Mouse (Mus musculus) frontal cortex, adult 2 months (tissue): ENCODE results near the gene H1foo. TPM values are rescaled to one million over a fixed set of nuclear protein-coding genes. Genes with fewer than 3 reads are reported as not detected.

Experiments
- DNase-seq, 2 experiments: peaks; one replicate each; pipeline ENCODE4 v3.0.0; 2022; ENCODE audit warnings: low spot score in 1 of 2; ENCODE audit errors: extremely low spot score in 1 of 2
- polyA plus RNA-seq: library from polyadenylated mRNA; depleted of rRNA; stranded (reverse); fragments of >200 nt; gene quantifications from 2 replicates; pipeline ENCODE4 v1.2.3, GENCODE M21; 2012

The H1foo gene
- polyA plus RNA-seq, 1 experiment = not detected

- no peak for DNase-seq
Measured at GRCm38 (mm10) chr6:115926416-115926815, 18.3 kb upstream of the H1foo start.

DNA sequence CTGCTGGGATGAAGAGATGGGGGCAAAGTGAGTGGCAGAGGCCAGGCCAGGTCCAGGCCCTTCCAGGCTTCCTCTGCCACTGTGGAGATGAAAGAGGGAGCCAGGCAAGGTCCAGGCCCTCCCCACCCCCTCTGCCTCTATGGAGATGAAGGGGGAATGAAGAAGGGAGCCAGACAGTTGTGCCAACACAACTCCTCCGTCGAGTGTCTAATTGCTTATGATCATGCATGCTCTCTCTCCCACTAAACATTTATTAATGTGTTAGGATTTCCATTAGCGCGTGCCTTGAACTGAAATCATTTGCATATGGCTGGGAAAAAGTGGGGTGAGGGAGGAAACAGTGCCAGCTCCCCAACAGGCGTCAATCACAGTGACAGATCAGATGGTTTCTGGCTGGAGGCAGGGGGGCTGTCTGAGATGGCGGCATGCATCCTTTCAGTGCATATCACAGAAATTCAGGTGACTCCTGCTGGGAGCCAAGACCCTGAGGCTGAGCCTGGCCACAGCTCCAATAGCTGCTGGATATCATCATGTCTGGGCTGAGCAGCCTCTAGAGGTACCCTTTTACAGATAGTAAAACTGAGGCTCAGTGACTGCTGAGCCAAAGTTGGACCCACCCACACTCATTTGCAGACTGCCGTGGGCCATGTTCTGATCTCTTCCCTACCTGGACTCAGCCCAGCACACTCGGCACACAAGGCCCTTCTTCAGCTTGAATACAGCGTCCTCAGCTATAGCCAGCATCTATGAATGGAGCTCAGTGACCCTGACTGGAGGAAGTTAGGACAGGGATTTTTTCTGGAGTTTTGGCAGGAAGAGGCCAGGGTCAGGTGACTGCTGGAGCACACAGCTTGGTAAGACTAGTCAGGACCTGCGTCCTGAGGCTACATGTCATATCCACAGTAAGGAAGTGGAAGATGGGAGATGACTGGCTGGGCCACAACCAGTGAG, 17.2 kb upstream of the H1foo start:
- no peak for DNase-seq

- DNase-seq = no peak
Measured at GRCm38 (mm10) chr6:115930018-115930417, 14.7 kb upstream of the H1foo start.

DNA sequence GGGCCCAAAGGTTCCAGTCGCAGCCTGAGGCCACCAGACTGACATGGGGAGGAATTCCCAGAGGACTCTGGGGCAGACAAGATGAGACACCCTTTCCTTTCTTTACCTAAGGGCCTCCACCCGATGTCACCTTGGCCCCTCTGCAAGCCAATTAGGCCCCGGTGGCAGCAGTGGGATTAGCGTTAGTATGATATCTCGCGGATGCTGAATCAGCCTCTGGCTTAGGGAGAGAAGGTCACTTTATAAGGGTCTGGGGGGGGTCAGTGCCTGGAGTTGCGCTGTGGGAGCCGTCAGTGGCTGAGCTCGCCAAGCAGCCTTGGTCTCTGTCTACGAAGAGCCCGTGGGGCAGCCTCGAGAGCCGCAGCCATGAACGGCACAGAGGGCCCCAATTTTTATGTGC, 13.1 kb upstream of the H1foo start, which contains the start of gene Rho:
Rho (plus strand) TSS at position 110 of the 400 bp plus-strand sequence.
- no peak for DNase-seq

- DNase-seq = no peak
Measured at GRCm38 (mm10) chr6:115932391-115932790, 12.3 kb upstream of the H1foo start.

- no peak for DNase-seq
Measured at GRCm38 (mm10) chr6:115935544-115935943, 9.2 kb upstream of the H1foo start.

GRCm38 (mm10) chr6:115938011-115938410, 6.7 kb upstream of the H1foo start:
- no peak for DNase-seq

- DNase-seq = no peak
Measured at GRCm38 (mm10) chr6:115938798-115939197, 5.9 kb upstream of the H1foo start.

DNA sequence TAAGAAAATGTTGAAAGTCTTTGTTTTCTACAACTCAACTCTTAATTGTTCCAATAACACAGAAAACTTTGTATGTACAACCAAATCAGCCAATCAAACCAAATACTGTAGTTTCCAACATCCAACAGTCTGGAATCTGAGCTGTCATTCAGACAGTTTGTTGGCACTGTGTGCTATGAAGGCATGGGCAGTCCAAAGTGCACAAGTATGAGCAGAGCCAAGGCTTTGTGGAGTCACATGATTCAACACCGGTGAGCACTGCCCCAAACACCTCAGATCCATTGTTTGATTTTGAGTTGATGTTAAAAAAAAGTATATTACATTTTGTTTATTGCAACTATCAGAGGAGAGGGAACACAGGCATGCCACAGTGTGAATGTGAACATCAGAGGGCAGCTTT, 4.1 kb upstream of the H1foo start:
- DNase-seq = no peak

DNA sequence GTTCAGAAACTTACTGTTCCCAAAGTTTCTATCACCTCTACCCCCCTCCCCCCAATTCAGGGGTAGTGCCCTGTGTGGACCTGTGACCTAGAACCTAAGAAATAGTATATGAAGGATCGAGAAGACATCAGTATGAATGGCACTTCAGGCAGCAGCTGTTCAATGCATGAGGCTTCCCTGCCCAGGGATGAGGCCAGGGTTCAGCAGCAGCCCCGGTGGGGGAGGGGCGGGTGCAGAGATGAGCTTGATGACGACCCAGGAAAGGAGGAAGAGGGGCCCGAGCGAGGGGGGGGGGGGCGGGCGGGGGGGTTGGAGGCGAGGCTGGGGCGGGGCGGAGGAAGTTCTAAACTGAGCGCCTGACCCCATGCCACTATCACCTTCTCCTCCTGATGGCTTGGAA, 3.6 kb upstream of the H1foo start:
- DNase-seq = no peak

DNA sequence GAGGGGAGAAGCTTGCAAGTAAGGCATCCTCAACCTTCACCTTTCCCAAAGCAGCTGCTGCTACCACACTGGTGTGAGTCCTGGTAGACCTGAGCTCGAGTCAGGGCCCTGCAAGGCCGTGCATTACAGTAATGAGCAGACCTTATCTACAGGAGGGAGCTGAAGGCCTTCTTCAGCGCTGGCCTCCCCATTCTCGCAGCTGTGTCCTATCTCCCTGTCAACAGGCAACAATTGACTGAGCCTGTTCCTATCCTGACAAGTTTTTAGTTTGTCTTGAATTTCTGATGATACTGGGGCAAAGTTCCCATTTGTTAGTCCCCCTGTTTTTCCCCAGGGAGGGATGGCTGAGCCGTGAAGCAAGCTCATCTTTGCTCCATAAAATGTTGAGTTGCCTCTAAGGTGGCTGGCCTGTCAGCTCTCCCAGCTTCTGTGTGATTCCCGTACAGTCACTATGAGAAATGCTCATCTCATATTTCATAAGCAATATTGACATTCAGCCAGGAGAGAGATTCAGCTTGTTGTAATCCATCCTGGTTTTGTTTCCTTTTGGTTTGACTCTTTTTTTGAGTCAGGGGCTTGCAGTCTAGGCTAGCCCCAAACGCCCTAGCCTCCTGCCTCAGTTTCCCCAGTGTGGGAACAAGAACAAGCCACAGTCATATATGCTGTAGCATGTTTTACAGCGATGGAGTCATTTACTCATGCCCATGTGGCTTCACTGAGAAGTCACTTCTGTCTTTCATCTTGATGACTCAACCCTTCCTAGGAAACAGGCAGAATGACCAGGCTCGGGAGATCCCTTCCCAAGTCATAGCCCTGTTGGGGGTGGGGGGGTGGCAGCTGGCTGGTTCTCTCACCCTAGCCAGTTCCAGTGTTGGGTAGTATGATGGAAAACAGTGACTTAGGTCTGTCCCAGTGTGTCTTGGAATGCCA, 975 bp upstream of the H1foo start:
- no peak for DNase-seq

GRCm38 (mm10) chr6:115945633-115946032, 895 bp downstream of the H1foo start:
- DNase-seq = no peak

DNA sequence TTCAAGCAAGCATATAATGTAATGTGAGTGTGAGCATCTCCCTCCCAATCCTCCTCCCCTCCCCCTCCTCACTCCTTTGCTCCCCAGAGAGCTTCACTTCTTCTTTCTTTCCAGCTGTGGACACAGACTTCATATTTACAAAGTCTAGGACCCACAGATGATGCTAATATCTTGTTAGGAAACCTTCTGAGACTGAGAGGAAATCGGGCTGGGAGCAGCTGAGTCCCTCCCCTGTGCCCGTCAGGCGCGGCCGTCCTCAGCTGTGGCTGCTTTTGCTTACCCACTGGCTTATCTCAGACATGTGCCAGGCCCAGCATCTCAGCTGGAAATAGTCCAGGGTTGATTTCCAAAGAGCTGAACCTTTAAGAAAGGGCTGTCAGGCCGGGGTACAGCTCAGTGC, 1.7 kb downstream of the H1foo start:
- no peak for DNase-seq

- DNase-seq = no peak
Measured at GRCm38 (mm10) chr6:115954506-115955074, 9.9 kb downstream of the H1foo start.

- no peak for DNase-seq
Measured at GRCm38 (mm10) chr6:115955169-115955568, 10.4 kb downstream of the H1foo start.

- no peak for DNase-seq
Measured at GRCm38 (mm10) chr6:115955664-115956063, 10.9 kb downstream of the H1foo start.

- no peak for DNase-seq
Measured at GRCm38 (mm10) chr6:115956418-115956921, 11.7 kb downstream of the H1foo start.

DNA sequence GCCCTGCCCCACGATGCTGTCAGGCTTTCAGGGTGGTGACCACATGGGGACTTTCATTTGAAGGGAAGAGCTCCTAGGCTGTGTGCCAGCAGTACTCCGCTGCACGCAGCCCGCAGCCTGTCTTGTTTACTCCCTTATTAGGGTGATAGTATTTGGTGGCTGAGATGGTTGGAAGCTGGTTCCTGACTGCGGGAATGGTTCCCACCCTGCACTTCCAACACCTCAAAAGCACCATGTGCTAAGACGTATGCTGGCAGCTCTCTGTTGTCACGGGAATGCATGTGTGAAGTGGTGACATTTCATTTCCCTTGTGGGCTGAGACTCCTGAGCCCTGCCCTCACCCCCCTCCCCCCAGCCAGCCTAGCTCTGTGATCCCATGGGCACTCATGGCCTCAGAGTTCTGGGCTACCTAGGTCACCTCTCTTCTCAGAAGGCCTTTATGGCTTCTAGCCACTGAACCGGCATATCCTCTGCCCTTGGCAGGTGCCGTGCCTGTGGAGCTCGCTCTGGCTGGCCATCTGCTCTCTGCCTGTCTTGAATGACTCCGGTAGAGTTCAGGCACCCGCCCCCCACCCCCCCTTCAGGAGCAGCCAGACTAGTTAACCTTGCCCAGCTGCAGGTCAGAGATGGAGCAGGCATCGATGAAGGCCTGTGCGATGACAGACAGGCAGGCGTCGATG, 12.3 kb downstream of the H1foo start:
- DNase-seq = no peak

- no peak for DNase-seq
Measured at GRCm38 (mm10) chr6:115957681-115958080, 12.9 kb downstream of the H1foo start.

GRCm38 (mm10) chr6:115958445-115958844, 13.7 kb downstream of the H1foo start:
- no peak for DNase-seq
